Mouse (Mus musculus) CD8-positive naive resting alpha-beta T cell, adult 2 months (primary cell): ENCODE data around the gene Tm4sf20.

ENCODE experiments used
- DNase-seq, 2 experiments: peaks; one replicate each; pipeline ENCODE4 v3.0.0; 2022; ENCODE audit warnings: low read depth in 2 of 2, low spot score in 2 of 2

The Tm4sf20 gene

GRCm38 (mm10) chr1:82717816-82718512 is 50.3 kb downstream of the Tm4sf20 start:
- no peak for DNase-seq
